Mouse (Mus musculus) G1E-ER4 (cell line): Measurements from ENCODE around the gene Nckap1. TPM values are rescaled to one million over a fixed set of nuclear protein-coding genes. Genes with fewer than 3 reads are reported as not detected.

Experiments
- GATA1 ChIP-seq: IDR thresholded peaks from one replicate; pipeline ENCODE4 v1.8.0; 2012; ENCODE audit warnings: low read length, inconsistent platforms
- polyA plus RNA-seq: library from polyadenylated mRNA; stranded (reverse); fragments of >175 nt; gene quantifications from 2 replicates; pipeline ENCODE4 v1.2.3, GENCODE M21; 2012

Nckap1 gene
- polyA plus RNA-seq, 1 experiment = 17.9 TPM

DNA sequence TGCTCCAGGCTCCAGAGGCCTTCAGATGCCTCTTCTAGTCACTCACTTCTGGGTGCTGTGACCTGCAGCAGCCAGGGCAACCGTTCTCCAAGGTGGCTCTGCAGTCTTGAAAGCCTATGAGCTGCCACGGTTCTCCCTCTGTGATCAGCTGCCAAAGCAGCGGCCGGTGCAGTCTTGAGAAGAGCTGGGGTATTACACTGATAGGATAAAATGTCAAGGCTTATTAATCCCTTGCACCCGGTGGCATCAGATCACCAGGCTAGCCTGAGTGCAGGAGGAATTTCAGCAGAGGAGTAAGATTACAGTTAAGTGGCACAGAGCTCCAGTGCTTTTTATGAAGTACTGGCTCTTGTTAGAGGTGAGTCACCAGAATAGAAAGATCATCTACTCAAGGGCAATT, 94.3 kb downstream of the Nckap1 start:
- TF ChIP-seq GATA1 = no peak

GRCm38 (mm10) chr2:80484951-80485350, 96.2 kb downstream of the Nckap1 start:
- TF ChIP-seq GATA1 = no peak

- TF ChIP-seq GATA1 = no peak
Observed at GRCm38 (mm10) chr2:80475831-80476230, 105.3 kb downstream of the Nckap1 start.

DNA sequence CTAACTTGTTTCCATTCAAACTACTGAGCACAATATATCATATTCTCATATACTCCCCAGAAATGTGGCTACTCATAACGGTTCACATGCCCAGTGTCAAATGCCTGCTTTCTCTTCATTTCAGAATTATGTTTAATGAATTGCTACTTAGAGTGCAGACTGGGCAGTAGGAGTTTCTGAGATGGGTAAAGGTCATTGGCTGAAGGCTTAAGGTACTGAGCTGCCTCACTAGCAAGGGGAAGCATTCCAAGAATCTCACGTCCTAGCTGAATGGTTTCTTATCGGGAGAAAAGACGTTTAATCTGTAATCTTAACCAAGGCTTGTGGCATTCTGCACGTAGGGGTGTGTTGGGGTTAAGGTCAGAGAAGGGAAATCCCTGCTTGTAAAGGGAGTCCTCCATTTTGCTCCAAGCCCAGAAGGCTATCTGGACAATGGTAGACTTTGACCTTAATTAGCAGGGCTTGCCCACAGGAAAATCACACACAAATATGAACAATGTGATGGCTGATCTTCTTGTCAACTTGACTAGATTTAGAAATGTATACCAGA, 106.9 kb downstream of the Nckap1 start:
- TF ChIP-seq GATA1 = no peak

DNA sequence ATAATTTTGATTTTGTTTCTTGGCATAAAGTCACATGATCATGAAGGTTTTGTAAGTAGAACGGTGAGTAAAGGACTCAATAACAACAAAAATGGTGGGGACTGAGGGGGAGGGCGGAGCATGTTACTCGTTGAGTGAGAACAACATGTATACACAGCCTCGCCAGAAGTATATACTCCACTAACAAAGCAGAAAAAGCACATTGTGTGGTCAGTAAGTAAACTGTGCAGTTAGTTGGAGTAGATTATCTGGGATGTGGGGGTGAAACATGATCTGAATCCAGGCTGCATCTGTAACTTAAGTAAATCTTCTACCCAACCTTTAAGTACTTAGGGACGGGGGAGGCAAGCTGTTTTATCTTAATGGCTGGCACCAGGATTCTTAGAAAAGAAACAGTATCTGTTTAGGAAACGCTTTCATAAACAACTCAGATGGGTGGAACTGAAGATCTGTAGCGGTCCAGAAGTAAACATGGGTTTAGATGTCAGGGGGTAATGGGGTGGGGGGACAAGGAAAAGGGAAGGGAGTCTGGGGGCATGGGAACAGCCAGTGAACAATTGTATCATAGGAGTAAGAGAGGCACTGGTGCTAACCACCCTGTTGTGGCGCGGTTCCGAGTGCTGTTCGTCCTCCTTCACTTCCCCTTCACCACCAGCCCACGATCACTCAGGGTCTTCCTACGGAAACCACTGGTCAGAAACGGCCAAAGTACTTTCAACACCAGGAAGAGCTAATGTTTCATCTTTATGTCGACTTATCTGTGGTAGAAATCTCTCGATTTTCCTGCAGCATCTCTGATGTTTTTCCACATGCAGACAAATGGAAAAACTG, 115.0 kb downstream of the Nckap1 start:
- TF ChIP-seq GATA1 = no peak

- no peak for TF ChIP-seq GATA1
Observed at GRCm38 (mm10) chr2:80461827-80462226, 119.4 kb downstream of the Nckap1 start.

Other genes starting within 250 kb of the Nckap1 start
- gene Frzb, start 133.8 kb downstream of the Nckap1 start, polyA plus RNA-seq = not detected in 2 replicates
- 0.29 and 0.48 TPM in 2 replicates for gene Dusp19, start 35.7 kb upstream of the Nckap1 start, polyA plus RNA-seq
- gene Nup35, start 35.9 kb upstream of the Nckap1 start, polyA plus RNA-seq = 2.4 and 3.6 TPM in 2 replicates